Mouse (Mus musculus) stomach, postnatal 0 days (tissue): ENCODE data around the gene Dthd1. TPM values are rescaled to one million over a fixed set of nuclear protein-coding genes. Genes with fewer than 3 reads are reported as not detected.

ENCODE experiments used
- ATAC-seq: fragments of 200-750 bp; cut with Nextera tagmentation; 2 replicates; pipeline ENCODE4 v1.8.0; 2017; ENCODE audit not compliant: low FRiP score, low TSS enrichment
- DNase-seq: peaks from one replicate; pipeline ENCODE4 v3.0.0-alpha.2; 2016; ENCODE audit warnings: low spot score
- H3K27ac ChIP-seq: fragments of 300-500 bp; sonication (generic); replicated peaks from 2 replicates; pipeline ENCODE4 v1.5.1; 2014; ENCODE audit warnings: mild to moderate bottlenecking, control low read depth
- H3K27me3 ChIP-seq: fragments of 300-500 bp; sonication (generic); 2 replicates; pipeline ENCODE4 v1.6.1; 2014; ENCODE audit warnings: low read length; ENCODE audit not compliant: control insufficient read depth, insufficient read depth
- H3K36me3 ChIP-seq: fragments of 300-500 bp; sonication (generic); 2 replicates; pipeline ENCODE4 v1.6.1; 2014; ENCODE audit warnings: low read length, mixed read lengths; ENCODE audit not compliant: control insufficient read depth, insufficient read depth
- H3K4me1 ChIP-seq: fragments of 300-500 bp; sonication (generic); replicated peaks from 2 replicates; pipeline ENCODE4 v1.6.1; 2014; ENCODE audit warnings: antibody characterized with exemption; ENCODE audit not compliant: control insufficient read depth, insufficient read depth
- H3K4me2 ChIP-seq: fragments of 300-500 bp; sonication (generic); replicated peaks from 2 replicates; pipeline ENCODE4 v1.6.1; 2014; ENCODE audit warnings: low read depth, mild to moderate bottlenecking, control low read depth, moderate library complexity
- H3K4me3 ChIP-seq: fragments of 300-500 bp; sonication (generic); 2 replicates; pipeline ENCODE4 v1.5.1; 2014; ENCODE audit warnings: low read depth, low read length, control low read depth
- H3K9ac ChIP-seq: fragments of 300-500 bp; sonication (generic); 2 replicates; pipeline ENCODE4 v1.6.1; 2014; ENCODE audit warnings: mild to moderate bottlenecking, low read length, control low read depth, mixed read lengths
- H3K9me3 ChIP-seq: fragments of 300-500 bp; sonication (generic); 2 replicates; pipeline ENCODE4 v1.6.1; 2016; ENCODE audit warnings: low read length; ENCODE audit not compliant: control insufficient read depth
- CTCF ChIP-seq: IDR thresholded peaks from 2 replicates; pipeline ENCODE4 v1.5.1; 2016; ENCODE audit warnings: antibody characterized with exemption, low read depth, mild to moderate bottlenecking, moderate library complexity
- EP300 ChIP-seq: optimal IDR thresholded peaks from 2 replicates; pipeline ENCODE3; 2016; ENCODE audit warnings: antibody characterized with exemption
- WGBS: fragments of 180-500 bp; shearing (Covaris S2); extraction: QIAGEN DNeasy Blood & Tissue Kit; methylation state at CpG from one replicate; pipeline ENCODE4 v1.1.7; 2014; 5-methylcytosine and 5-hydroxymethylcytosine counted together
- polyA plus RNA-seq: library from polyadenylated mRNA; unstranded; fragments of >200 nt; fragmentation: Nextera tagmentation; extraction: Ambion mirVana; gene quantifications from 2 replicates; pipeline ENCODE4 v1.2.1, GENCODE M21; 2015

The Dthd1 gene
- polyA plus RNA-seq = 0.05 and 0.07 TPM in 2 replicates

DNA sequence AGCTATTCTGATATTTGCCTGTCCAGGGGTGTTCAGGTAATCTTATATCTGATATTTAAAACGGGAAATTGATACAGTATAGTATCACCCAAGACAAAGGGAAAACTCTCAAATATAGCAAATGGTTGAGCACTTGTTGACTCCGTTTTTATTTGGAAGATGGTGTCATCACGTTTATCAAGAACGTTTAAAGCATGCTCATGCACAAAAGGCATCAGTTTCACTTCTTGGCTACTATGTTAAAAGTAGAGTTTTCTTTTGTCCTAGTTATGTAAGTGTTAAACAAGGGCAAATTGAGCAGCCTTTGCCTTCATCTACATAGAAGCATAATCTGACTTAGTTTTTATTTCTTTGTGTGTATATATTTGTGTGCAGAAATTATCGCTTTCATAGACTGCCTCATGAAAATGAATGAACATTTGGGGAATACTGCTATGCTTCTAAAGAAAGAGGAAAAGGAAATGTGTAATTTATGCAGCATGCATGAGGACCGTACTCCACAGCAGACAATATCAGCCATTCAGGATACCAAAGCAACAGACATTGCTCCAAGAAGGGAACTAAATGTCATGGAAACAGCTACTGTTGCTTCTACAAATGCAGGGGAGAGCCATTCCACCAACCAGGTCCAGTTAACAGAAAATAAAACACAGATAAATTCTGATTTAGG, at the start of gene Dthd1:
Gene Dthd1 (plus strand): TSS at position 422 of the 670 bp plus-strand sequence.
- ATAC-seq (no peak), DNase-seq (no peak)
- WGBS = 81% methylated on average over 6 of the region's 6 CpGs
- Histone ChIP-seq H3K9me3 (no peaks in the 10 kb centered on the region), H3K4me1 (no peaks in the 10 kb centered on the region), H3K27ac (no peak within 1 kb of the TSS), H3K9ac (no peak within 1 kb of the TSS), H3K4me2 (no peak within 1 kb of the TSS), H3K4me3 (no peak within 1 kb of the TSS), H3K27me3 (no peaks in the 10 kb centered on the region), H3K36me3 (no peaks in the 10 kb centered on the region)
- TF ChIP-seq EP300 = no peak
- no peak for TF ChIP-seq CTCF

GRCm38 (mm10) chr5:62764161-62764560, 49.5 kb upstream of the Dthd1 start:
- H3K27me3 ChIP-seq = no peaks in the 10 kb centered on the region
- no peaks in the 10 kb centered on the region for H3K9me3 ChIP-seq
- H3K27ac ChIP-seq = no peak overlapping the region
- no peak for DNase-seq
- ATAC-seq = no peak
- no peak overlapping the region for H3K4me3 ChIP-seq
- no peak for TF ChIP-seq EP300
- TF ChIP-seq CTCF = no peak
- no peaks in the 10 kb centered on the region for H3K4me1 ChIP-seq
- H3K36me3 ChIP-seq = no peaks in the 10 kb centered on the region
- H3K4me2 ChIP-seq = peak overlapping the region; percentile 77; the same call in 1 of the 2 replicates
- WGBS = 49% methylated on average over 5 of the region's 5 CpGs
- H3K9ac ChIP-seq = no peak overlapping the region

DNA sequence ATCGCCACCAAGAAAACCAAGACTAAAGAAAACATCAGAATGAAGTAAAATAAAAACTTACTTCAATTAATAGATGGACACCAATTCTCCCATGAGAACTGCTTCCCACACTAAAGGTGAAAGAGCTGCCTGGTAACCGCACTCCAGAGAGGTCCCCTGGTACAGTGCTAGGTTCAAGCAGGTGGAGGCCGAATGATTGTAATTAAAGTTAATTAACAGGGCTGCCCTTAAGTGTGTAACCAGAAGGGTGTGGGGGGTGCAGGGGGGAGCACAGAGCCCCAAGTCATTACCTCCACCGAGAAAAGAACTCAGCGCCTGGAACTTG, 48.2 kb upstream of the Dthd1 start:
- H3K4me3 ChIP-seq = peak overlapping the region; percentile 60
- no peaks in the 10 kb centered on the region for H3K9me3 ChIP-seq
- H3K36me3 ChIP-seq = no peaks in the 10 kb centered on the region
- H3K27me3 ChIP-seq = no peaks in the 10 kb centered on the region
- TF ChIP-seq CTCF = no peak
- no peak for TF ChIP-seq EP300
- 9% methylated on average over 5 of the region's 5 CpGs for WGBS
- H3K4me2 ChIP-seq = peak overlapping the region; percentile 77
- ATAC-seq = peak; percentile 19; the same call in 1 of the 2 replicates
- DNase-seq = no peak
- H3K27ac ChIP-seq = peak overlapping the region; percentile 92
- H3K9ac ChIP-seq = peak overlapping the region; percentile 70
- no peaks in the 10 kb centered on the region for H3K4me1 ChIP-seq

DNA sequence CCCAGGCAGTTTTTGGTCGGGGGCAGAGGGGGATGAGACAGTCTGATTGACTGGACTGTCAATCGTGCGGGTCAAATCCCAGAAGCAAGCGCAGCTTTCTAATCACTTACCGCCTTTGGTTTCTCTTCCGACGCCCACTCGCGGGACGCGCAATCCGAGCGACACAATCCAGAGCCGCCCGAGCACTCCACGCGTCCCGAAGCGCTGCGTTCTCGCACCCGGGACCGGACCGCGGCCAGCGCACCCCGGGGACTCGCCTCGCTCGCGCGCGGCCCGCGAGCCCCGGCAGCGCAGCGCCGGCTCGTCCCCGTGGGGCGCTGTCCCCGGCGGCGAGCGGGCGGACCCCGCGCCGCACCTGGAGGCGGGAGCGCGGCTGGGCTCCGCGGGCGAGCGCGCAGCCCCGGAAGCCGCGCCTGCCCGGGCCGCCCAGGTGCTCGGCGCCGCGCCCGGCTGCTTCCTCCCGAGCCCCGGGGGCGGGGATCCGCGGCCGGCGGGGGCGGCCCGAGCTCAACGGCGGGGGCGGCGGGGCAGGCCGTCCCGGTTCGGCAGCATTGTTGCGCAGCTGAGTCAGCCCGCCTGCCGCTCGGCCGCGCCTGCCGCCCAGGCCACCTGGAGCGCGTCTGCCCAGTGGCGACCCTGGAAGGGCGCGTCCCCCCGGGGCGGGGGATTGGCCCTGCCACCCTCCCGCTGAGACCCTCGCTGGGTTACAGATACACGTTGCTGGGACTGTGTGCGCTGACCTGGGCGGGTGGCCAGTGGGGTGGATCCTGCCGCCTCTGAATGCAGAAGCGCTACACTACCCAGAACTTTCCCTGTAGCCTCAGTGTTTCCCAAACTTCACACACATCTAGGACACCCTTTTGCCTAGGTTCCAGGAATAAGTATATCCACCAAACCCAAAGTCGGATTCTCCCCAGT, 47.6 kb upstream of the Dthd1 start, which contains the start of gene Arap2:
Gene Arap2 (minus strand): TSS at position 376 of the 918 bp plus-strand sequence.
- H3K9ac ChIP-seq = peak within 1 kb of the TSS; percentile 70
- no peaks in the 10 kb centered on the region for H3K4me1 ChIP-seq
- WGBS = under 1% methylated on average over 90 of the region's 106 CpGs
- no peaks in the 10 kb centered on the region for H3K36me3 ChIP-seq
- H3K4me3 ChIP-seq = peak within 1 kb of the TSS; percentile 60
- TF ChIP-seq CTCF (no peak), EP300 (no peak)
- peak within 1 kb of the TSS; percentile 77 for H3K4me2 ChIP-seq
- peak within 1 kb of the TSS; percentile 92 for H3K27ac ChIP-seq
- ATAC-seq (peak; percentile 97), DNase-seq (peak; percentile 88)
- no peaks in the 10 kb centered on the region for H3K9me3 ChIP-seq
- H3K27me3 ChIP-seq = no peaks in the 10 kb centered on the region

DNA sequence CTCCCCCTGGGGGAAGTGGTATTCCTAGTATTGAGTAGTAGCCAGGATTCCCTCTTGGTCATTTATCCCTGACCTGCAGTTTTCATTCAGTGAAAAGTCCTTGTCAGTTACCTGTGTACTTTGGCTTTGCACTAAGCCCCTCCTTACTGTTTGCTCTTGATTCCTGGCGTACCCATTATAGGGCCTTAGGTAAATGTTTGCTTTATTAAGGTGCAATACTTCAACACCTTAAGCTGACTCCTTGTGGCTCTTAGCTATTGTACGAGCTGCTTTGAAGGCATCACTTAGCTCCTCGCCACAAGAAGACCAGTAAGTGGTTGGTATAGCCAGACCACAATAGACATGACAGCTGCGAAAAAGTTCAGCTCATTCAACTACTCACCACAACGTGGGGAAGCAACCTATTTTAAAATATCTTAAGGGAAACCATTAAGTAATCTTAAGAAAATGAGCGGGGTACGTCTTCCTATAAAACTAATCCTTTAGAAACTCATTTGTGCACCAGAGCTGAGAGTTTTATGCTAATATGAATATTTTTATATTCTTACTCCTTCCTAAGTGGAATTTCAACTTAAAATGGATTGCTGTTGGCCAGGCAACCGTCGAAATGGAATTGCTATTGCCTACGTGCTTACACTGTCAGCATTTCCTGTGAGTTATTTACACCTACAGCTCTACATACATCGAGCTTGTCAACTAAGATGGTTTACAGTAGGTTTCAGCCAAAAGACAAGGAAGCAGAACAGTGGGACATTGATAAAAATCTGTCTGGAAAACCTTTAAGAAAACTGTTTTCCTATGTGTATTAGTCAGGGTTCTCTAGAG, 41.6 kb upstream of the Dthd1 start:
- ATAC-seq (peak; percentile 97), DNase-seq (peak; percentile 21)
- no peak for TF ChIP-seq EP300
- TF ChIP-seq CTCF = no peak
- H3K9ac ChIP-seq = no peak overlapping the region
- no peaks in the 10 kb centered on the region for H3K9me3 ChIP-seq
- H3K36me3 ChIP-seq = no peaks in the 10 kb centered on the region
- H3K4me1 ChIP-seq = no peaks in the 10 kb centered on the region
- no peak overlapping the region for H3K27ac ChIP-seq
- no peak overlapping the region for H3K4me2 ChIP-seq
- no peaks in the 10 kb centered on the region for H3K27me3 ChIP-seq
- WGBS = 62% methylated on average over 11 of the region's 11 CpGs
- H3K4me3 ChIP-seq = no peak overlapping the region
